Mouse (Mus musculus) hindbrain, embryonic 11.5 days (tissue): ENCODE measurements around the gene H2afv. TPM values are rescaled to one million over a fixed set of nuclear protein-coding genes. Genes with fewer than 3 reads are reported as not detected.

Experiments
- polyA plus RNA-seq: library from polyadenylated mRNA; unstranded; fragments of >200 nt; fragmentation: Nextera tagmentation; extraction: Ambion mirVana; gene quantifications from 2 replicates; pipeline ENCODE4 v1.2.1, GENCODE M21; 2014

Gene H2afv
- polyA plus RNA-seq, 1 experiment from 2014 or later: 784 TPM

Other genes starting within 250 kb of the H2afv start
- gene A730071L15Rik, start 244.4 kb downstream of the H2afv start, polyA plus RNA-seq: 0.43 and 1.2 TPM in 2 replicates
- gene Nudcd3, start 244.0 kb downstream of the H2afv start, polyA plus RNA-seq: 40.8 and 43.9 TPM in 2 replicates
- gene Npc1l1, start 214.3 kb downstream of the H2afv start, polyA plus RNA-seq: not detected in 2 replicates
- gene Ddx56, start 176.7 kb downstream of the H2afv start, polyA plus RNA-seq: 93.9 and 103 TPM in 2 replicates
- 152 and 166 TPM in 2 replicates for gene Tmed4, start 169.6 kb downstream of the H2afv start, polyA plus RNA-seq
- gene Ogdh, start 152.8 kb downstream of the H2afv start, polyA plus RNA-seq: 70.2 and 82.1 TPM in 2 replicates
- 17.7 and 19.3 TPM in 2 replicates for gene Zmiz2, start 55.4 kb downstream of the H2afv start, polyA plus RNA-seq
- gene Ppia, start 29.0 kb downstream of the H2afv start, polyA plus RNA-seq: 5,018 and 5,123 TPM in 2 replicates
- gene Purb, start 31.5 kb upstream of the H2afv start, polyA plus RNA-seq: 12.7 and 17.9 TPM in 2 replicates
- 0.43 and 0.53 TPM in 2 replicates for gene Myo1g, start 76.5 kb upstream of the H2afv start, polyA plus RNA-seq
- gene Ccm2, start 102.4 kb upstream of the H2afv start, polyA plus RNA-seq: 88.2 and 88.4 TPM in 2 replicates
- 44.3 and 44.8 TPM in 2 replicates for gene Nacad, start 161.6 kb upstream of the H2afv start, polyA plus RNA-seq
- gene Tbrg4, start 181.6 kb upstream of the H2afv start, polyA plus RNA-seq: 31.8 and 34.6 TPM in 2 replicates
- not detected in 2 replicates for gene Wap, start 194.2 kb upstream of the H2afv start, polyA plus RNA-seq
- 4.3 and 6.7 TPM in 2 replicates for gene Ramp3, start 214.1 kb upstream of the H2afv start, polyA plus RNA-seq